Mouse (Mus musculus): ENCODE measurements around the gene Gm4858.
"Not testable (repeated sequence)": the region's sequence is repeated elsewhere in the genome, so short reads cannot be mapped to it uniquely, and the experiment has no call there.

The Gm4858 gene

GRCm38 (mm10) chr3:93068523-93068922 is at the start of gene Gm4858:
Gene Gm4858 (plus strand): TSS chr3:93068823.
- DNase-seq (ENCODE audit: low spot score): not testable (repeated sequence)

DNA sequence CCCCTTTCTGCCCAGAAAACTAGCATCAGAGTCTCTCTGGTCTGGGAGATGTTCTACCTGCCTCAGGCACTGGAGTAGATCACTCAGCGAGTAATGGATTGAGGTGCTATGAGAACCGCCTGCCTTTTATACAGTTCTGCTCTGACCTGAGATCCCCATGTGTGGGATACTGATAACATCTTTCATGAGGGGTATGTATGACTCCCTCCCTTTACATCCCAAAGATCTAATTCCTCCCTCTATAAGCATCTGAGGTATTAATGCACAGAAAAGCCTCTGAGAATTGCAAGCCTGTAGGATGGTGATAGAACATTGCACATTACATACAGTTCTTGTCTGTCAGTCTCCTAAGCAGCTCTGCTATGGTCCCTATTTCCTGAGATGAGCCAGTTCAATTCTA is 49.7 kb upstream of the Gm4858 start, which contains the start of gene Lce1m:
Gene Lce1m (minus strand): TSS at position 101 of the 400 bp plus-strand sequence.
- DNase-seq (ENCODE audit: low spot score): no peak

DNA sequence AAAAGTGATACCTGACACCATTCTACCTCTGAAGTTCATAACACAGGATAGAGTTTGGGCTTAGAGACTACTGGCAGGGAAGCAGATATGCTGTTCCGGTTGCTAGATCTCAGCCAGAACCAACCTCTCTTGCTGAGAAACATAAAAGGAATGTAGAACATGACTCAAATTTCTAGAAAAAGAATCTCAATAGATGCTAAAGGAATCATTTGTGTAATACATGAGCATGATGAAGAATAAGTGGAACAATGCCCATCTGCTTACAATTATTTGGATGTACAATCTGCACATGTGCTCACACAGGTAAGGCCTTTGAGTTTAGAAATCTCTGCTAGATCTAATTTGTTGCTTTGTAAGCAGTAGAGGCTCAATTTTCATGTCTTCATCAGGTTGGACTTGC is 47.5 kb upstream of the Gm4858 start:
- DNase-seq (ENCODE audit: low spot score): no peak

GRCm38 (mm10) chr3:93023411-93024184 is 45.0 kb upstream of the Gm4858 start:
- DNase-seq (ENCODE audit: low spot score): no peak

GRCm38 (mm10) chr3:93025486-93025885 is 43.1 kb upstream of the Gm4858 start:
- DNase-seq (ENCODE audit: low spot score): no peak

GRCm38 (mm10) chr3:93031450-93031849 is 37.2 kb upstream of the Gm4858 start:
- no peak for DNase-seq (ENCODE audit: low spot score)

DNA sequence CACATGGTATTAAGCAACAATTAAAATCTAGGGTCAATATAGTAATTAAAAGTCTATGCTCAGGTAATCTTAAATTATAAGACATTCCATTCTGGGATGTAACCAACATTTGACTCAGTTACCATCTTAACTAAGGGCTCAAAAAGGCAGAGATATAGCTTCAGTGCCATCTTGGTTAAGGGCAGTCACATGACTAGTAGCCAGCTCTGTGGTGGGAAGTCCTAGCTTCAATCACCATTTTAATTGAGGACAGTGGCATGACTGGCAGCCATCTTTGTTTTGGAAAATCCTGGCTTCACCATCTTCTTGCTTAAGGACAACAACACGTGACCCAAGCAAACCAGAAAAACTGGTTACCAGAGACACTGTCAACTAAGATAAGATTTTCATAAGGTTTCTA is 18.4 kb upstream of the Gm4858 start:
- no peak for DNase-seq (ENCODE audit: low spot score)

DNA sequence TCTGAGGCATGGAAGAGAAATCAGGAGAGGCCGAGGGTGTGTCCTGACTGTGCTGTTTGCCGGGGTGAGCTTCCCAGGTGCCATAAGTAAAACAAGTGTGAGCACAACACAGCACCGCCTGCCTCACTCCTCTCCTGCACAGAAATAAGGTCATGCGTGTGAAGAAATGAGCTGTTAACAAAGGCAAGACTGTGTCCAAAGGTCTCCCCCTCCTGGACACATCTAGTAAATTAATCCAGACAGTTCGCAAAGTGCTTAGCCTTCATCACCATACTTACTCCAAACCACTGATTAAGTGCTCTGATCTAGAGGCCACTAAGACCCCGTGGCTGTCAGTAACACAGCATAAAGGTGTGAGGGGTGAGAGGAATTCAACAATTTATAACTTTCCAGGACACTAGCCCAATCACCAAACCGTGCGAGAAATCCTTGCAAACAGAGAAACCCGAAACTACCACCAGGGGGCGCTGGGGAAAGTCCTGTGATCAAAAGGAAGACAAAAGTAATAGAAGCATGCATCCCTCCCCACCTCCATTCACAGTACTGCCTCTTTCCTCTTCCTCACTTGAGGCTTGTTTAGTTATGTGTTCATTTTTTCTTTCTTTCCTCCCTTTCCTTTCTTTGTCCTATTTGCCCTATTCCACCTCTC is 15.7 kb upstream of the Gm4858 start:
- DNase-seq (ENCODE audit: low spot score): no peak

- no peak for DNase-seq (ENCODE audit: low spot score)
These were observed 18.0 kb downstream of the Gm4858 start for GRCm38 (mm10) chr3:93086631-93087030.

GRCm38 (mm10) chr3:93093581-93093980 is 25.0 kb downstream of the Gm4858 start:
- not testable (repeated sequence) for DNase-seq (ENCODE audit: low spot score)

DNA sequence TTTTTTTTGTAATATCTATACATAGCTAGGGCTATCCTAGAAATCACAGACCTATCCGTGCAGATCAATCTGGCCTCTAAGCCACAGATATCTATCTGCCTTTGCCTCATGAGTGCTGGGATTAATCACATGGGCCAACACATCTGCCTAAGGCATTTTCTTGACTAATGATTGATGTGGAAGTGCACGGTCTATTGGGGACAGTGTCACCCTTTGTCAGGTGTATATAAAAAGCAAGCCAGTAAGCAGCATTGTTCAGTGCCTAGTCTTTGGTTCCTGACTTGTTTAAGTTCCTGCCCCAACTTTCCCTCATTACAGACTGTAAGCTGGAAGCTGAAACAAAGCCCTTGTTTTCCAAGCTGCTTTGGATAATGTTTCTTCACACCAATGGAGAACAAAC is 27.8 kb downstream of the Gm4858 start:
- no peak for DNase-seq (ENCODE audit: low spot score)

DNA sequence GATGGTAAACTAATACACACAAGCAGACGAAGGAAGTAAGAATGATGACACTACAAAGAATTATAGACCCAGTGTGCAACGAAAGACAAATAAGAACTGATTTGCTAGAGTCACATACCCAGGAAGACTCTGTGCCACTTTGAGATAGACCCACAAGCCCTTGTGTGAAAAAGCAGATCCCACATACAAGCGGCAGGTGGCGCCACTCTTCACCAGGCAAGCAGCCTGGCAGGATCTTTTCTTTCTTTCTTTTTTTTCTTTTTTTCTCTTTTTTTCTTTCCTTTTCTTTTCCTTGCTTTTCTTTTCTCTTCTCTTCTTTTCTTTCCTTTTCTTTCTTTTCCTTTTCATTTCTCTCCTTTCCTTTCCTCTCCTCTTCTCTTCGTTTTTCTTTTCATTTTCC is 43.0 kb downstream of the Gm4858 start:
- no peak for DNase-seq (ENCODE audit: low spot score)

DNA sequence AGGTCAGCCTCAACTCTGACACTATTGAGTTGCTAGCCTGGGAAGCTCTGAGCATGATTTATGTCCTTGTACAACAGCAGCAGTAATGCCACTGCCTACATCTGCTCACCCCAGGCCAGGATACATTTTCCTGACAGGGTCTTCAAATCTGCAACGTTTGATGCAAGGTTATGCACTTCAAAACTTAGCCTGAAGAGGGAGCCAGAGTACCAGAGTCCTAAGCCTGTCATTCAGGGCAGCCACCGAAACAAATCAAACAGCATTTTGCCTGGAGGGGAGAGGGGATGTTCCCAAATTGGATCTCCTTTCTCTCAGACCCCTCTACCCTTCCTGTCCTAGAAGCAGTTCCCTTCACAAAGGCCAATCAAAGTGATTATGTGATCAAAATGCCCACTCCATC is 45.9 kb downstream of the Gm4858 start:
- DNase-seq (ENCODE audit: low spot score): no peak

GRCm38 (mm10) chr3:93119101-93119500 is 50.5 kb downstream of the Gm4858 start:
- no peak for DNase-seq (ENCODE audit: low spot score)
